Mouse (Mus musculus) gonadal fat pad, adult 2 months (tissue): ENCODE measurements around the gene Fosl1. TPM values are rescaled to one million over a fixed set of nuclear protein-coding genes. Genes with fewer than 3 reads are reported as not detected.

Source experiments
- DNase-seq: peaks from one replicate; pipeline ENCODE4 v3.0.0-alpha.2; 2012; ENCODE audit warnings: low read depth
- polyA plus RNA-seq: library from polyadenylated mRNA; depleted of rRNA; stranded (reverse); fragments of >200 nt; gene quantifications from 2 replicates; pipeline ENCODE4 v1.2.3, GENCODE M21; 2012

The Fosl1 gene
- polyA plus RNA-seq, 1 experiment, result 0.24 TPM

- no peak for DNase-seq
These were observed 22.3 kb upstream of the Fosl1 start, which contains the start of the genes Drap1 and AI837181 for GRCm38 (mm10) chr19:5424782-5425741. Gene Drap1, minus strand, starts transcription at chr19:5424979. Gene AI837181, plus strand, starts transcription at chr19:5425144.

- DNase-seq, result no peak
These were observed 21.3 kb upstream of the Fosl1 start for GRCm38 (mm10) chr19:5425906-5426565.

- no peak for DNase-seq
These were observed 20.6 kb upstream of the Fosl1 start for GRCm38 (mm10) chr19:5426640-5427290.

- DNase-seq, result no peak
These were observed 19.3 kb upstream of the Fosl1 start for GRCm38 (mm10) chr19:5428083-5428482.

GRCm38 (mm10) chr19:5429219-5429618, 18.1 kb upstream of the Fosl1 start:
- DNase-seq, result no peak

- DNase-seq, result no peak
These were observed 17.5 kb upstream of the Fosl1 start for GRCm38 (mm10) chr19:5429806-5430205.

- DNase-seq, result no peak
These were observed 16.9 kb upstream of the Fosl1 start for GRCm38 (mm10) chr19:5430408-5430807.

GRCm38 (mm10) chr19:5431911-5432464, 15.4 kb upstream of the Fosl1 start:
- no peak for DNase-seq

GRCm38 (mm10) chr19:5432992-5433852, 14.1 kb upstream of the Fosl1 start:
- DNase-seq, result no peak

- no peak for DNase-seq
These were observed 13.4 kb upstream of the Fosl1 start for GRCm38 (mm10) chr19:5433951-5434350.

GRCm38 (mm10) chr19:5444371-5444908, 2.9 kb upstream of the Fosl1 start:
- DNase-seq, result no peak

GRCm38 (mm10) chr19:5444954-5445353, 2.4 kb upstream of the Fosl1 start:
- DNase-seq, result no peak

- no peak for DNase-seq
These were observed 1.6 kb upstream of the Fosl1 start for GRCm38 (mm10) chr19:5445747-5446146.

GRCm38 (mm10) chr19:5448354-5449150, 1.2 kb downstream of the Fosl1 start:
- DNase-seq, result no peak

GRCm38 (mm10) chr19:5449673-5450072, 2.3 kb downstream of the Fosl1 start:
- DNase-seq, result no peak

- no peak for DNase-seq
These were observed 4.4 kb downstream of the Fosl1 start for GRCm38 (mm10) chr19:5451766-5452165.

GRCm38 (mm10) chr19:5455037-5455436, 7.7 kb downstream of the Fosl1 start:
- no peak for DNase-seq

GRCm38 (mm10) chr19:5455568-5455967, 8.2 kb downstream of the Fosl1 start:
- no peak for DNase-seq

GRCm38 (mm10) chr19:5456241-5456921, 9.0 kb downstream of the Fosl1 start:
- DNase-seq, result no peak
